Mouse (Mus musculus): Measurements from ENCODE around the gene Eme2.
A peak's percentile ranks its signal among the peaks of the same experiment; 100 is the strongest.

Eme2 gene

DNA sequence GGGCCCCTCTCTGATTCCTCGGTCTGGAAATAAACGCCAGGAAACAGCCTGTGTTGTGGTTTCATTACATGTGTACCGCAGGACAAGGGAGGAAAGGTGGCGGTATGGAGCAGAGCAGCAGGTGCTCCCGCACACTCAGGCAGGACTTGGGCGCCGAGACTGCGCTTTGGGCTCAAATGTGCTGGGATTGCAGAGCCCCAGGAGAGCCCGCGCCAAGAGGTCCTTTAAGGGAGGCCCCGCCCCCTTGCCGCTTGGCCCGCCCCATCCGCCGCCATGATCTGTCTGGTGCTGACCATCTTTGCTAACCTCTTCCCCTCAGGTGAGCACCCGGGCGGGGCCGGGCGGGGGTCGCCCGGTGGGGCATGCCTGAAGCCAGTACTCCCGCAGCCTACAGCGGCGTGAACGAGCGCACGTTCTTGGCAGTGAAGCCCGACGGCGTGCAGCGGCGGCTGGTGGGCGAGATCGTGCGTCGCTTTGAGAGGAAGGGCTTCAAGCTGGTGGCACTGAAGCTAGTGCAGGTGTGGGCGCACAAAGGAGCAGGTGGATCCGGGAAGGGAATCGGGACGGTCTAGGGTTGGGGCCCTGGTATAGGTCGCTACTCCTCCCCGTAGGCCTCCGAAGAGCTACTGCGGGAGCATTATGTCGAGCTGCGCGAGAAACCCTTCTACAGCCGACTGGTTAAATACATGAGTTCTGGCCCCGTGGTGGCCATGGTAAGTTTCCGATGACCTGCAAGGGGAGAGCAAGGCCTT is 1.5 kb upstream of the Eme2 start, which contains the start of gene Nme3:
Nme3 (plus strand) TSS at position 260 of the 752 bp plus-strand sequence.
- peak in 1 of 2 experiments; percentile 74 for DNase-seq (ENCODE audit: low spot score in 2 of 2)

DNA sequence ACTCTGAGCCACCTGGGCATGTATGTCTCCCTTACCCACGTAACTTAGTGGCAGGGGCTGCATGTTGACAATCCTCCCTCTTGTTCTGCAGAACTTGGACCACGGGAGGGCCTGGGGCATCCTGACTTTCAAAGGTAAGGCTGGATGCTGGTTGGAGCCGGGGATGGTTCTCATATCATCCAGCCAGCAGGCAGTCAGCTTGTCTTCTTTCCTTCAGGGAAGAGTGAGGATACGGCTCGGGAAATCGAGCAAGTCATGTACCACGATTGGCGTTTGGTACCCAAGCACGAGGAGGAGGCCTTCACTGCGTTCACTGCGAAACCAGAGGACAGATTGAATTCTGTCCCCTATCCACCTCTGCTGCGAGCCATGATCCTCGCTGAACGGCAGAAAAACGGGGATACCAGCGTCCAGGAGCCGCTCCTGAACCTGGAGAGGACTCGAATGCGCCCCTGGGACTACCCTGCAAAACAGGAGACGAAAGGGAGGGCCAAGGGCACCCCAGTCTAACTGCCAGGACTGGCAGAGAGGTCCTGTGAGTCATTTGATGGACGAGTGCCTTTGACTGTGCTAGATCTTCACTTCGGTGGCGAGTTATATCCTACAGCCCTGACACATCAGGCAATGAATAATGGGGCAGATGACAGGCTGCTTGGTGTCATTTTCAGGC is 819 bp upstream of the Eme2 start:
- DNase-seq (ENCODE audit: low spot score in 2 of 2) = no peak

DNA sequence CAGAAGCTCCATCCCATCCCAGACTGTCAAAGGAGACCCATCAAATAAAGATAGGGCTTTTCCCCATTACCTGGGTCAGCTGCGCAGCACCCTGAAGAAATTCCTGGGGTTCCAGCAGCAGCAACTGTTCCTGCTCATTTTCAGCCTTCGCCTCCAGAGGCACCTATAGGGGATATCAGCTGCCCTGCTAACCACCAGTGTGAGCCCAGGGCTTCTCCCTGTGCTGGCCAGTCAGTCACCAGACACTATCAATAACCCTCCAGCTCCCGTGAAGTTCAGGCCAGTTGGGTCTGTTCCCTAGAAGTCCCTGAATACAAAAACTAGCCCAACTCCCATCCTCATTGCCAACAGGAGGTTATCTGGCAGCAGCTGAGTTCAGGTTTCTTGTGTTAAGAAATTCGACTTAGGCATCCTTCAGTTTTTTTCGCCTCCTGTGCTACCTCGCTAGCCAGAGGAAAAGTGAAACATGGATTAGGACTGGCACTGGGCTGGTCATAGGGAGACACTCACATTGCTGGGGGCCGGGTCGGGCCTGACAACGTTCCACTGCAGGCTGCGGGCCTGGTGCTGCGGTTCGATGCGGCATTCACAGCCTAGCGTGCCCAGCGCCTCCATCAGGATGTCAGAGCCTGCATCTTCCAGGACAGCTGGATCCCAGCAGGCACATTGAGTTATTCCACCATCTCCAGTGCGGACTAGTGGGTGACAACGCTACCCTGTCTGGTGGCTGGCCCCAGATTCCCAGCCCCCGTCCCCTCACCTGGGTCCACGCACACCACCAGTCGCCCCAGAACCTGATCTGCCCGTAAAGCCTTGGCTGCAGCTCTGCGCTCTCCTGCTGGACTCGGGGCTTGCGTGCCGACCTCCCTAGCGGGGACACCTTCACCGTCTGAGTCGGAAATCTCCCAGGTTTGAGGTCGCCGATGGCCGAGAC is 559 bp downstream of the Eme2 start:
- no peak for DNase-seq (ENCODE audit: low spot score in 2 of 2)

DNA sequence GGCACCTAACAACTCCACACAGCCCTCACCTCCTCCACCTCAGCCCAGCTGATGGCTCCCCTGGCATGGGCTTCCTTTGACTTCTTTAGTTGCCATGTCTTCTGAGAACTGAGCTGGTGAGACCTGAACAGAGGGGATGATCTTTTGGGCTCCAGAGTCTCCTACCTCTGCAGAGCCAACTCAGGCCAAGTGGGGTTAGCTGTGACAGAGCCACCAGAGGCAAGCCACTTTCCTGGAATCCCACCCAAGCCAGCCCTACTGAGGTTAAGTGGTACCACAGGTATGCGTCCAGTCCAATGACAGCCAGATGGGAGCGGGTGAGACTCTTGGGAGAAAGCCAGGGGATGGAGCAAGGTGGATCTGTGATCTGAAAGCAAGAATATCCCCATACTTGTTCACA is 1.6 kb downstream of the Eme2 start:
- DNase-seq (ENCODE audit: low spot score in 2 of 2) = no peak

DNA sequence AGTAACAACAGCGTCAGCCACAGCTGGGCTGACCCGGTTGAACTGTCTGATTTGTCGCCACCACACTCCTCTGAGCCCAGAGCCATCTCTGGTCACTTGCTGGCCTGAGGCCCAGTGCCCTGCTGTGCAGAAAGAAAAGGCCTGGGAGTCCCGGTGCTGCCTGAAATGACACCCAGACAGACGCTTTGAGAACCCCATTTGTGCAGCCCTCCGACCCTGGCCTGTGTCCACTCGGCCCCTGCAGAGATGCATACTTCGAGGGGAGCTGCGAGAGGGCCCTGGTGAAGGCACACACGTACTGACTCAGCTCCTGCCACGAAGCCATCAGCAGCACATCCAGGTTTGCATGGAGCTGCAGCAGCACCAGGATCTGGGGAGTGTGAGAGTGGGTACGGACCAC is 2.1 kb downstream of the Eme2 start:
- DNase-seq (ENCODE audit: low spot score in 2 of 2) = no peak

DNA sequence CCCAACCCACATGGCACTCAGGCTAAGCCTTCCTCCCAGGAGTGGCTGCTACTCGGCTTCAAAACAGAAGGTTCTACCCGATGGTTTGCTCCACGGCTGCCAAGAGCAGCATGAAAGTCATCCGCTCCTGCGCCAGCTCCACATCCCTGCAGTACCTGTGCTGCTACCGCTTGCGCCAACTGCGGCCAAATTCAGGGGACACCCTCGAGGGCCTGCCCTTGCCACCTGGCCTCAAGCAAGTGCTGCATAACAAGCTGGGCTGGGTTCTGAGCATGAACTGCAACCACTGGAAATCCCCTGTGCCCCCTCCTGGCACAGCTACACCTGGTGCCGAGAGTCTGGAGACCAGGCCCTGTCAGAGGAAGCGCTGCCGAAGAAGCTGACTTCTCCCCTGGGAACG is 3.6 kb downstream of the Eme2 start:
- DNase-seq (ENCODE audit: low spot score in 2 of 2) = no peak

DNA sequence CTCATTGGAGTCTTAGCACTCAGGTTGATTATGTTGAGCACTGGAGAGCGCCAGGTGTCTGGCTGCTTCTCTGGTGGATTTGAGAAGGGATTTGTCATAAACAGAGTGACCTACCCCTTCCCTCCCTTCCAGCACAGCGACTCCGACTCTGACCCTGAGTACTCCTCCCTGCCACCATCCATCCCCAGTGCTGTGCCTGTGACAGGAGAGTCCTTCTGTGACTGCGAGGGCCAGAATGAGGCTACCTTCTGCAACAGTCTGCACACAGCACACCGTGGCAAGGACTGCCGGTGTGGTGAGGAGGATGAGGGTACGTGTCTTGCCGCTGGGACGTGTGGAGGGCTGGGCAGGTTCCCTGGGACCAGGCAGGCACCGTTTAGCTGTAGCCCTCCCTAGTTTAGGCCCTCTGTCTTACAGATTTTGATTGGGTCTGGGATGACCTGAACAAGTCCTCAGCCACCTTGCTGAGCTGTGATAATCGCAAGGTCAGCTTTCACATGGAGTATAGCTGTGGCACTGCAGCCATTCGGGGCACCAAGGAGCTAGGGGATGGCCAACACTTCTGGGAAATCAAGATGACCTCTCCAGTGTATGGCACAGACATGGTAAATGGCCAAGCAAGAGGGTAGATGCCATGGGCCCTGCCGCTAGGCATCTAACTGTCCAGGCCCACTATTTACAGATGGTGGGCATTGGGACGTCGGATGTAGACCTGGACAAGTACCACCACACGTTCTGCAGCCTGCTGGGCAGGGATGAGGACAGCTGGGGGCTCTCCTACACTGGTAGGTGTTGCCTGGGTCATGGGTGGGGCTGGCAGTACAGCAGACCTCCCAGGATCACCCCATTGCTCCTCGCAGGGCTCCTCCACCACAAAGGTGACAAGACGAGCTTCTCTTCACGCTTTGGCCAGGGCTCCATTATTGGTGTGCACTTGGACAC is 4.5 kb downstream of the Eme2 start:
- no peak for DNase-seq (ENCODE audit: low spot score in 2 of 2)

DNA sequence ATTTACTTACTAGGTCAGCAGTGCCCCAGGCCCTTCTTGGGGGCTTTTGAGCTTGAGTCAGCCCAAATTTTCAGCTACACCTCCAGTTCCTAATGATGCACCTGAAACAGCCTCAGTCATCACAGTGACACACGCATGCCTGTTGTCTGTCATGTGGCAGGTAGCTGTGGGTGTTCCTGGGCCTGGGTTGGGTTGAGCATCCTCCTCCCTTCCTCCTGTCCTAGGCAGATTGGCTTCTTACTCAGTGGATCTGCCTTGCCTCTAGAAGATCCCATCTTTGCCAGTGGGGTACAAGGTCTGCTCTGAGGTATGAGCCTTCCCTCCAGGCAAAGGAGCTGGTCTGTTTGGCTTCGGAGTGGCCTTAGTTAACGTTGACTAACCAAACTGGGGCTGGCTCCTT is 6.0 kb downstream of the Eme2 start:
- no peak for DNase-seq (ENCODE audit: low spot score in 2 of 2)

DNA sequence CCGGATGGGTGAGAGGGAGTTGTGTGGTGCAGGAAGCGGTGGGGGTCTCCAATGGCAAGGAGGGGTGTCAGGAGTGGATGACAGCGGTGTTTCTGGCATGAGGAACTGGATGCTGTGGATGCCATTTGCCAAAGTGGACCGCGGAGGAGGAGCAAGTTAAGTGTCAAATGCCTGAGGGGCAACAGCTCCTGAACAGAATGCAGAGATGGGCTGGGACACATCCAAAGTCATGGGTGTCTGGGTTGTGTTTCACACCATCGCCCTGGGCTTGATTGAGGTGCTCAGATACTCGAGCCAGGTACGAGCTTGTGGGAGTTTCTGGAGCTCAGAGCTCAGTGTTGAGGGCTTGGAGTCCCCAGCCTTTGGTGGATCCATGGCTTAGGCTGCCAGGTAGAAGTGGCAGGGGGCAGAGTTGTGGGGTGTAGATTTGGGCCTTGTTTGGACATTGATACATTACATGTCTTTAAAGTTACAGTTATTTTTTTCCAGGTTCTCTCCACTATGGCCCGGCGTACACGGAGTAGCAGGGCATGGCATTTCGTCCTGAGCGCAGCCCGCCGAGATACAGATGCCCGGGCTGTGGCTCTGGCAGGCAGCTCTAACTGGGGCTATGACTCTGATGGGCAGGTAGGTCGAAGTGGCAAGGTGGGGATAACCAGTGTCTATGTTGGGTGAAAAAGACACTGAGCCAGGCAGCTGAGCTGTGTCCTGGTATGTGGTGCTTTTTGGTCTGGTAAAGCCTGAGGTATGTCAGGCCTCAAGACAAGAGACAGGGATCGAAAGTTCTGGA is 7.4 kb downstream of the Eme2 start:
- no peak for DNase-seq (ENCODE audit: low spot score in 2 of 2)

DNA sequence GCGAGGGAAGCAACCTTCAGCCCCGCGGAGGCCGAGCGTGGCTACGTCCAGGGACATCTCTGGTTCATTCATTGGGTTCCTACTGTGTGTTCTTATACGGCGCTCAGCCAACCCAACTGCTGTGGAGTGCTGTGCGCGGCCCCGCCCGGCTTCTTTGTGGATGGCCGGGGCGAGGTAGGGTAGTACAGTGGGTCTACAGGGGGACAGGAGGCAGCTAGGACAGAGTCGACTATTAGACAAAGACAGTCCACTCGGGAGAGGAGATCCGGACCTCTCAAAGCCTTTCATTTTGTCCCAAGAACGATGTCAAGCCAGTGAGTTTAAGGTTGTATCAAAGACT is 8.0 kb downstream of the Eme2 start:
- DNase-seq (ENCODE audit: low spot score in 2 of 2) = no peak

DNA sequence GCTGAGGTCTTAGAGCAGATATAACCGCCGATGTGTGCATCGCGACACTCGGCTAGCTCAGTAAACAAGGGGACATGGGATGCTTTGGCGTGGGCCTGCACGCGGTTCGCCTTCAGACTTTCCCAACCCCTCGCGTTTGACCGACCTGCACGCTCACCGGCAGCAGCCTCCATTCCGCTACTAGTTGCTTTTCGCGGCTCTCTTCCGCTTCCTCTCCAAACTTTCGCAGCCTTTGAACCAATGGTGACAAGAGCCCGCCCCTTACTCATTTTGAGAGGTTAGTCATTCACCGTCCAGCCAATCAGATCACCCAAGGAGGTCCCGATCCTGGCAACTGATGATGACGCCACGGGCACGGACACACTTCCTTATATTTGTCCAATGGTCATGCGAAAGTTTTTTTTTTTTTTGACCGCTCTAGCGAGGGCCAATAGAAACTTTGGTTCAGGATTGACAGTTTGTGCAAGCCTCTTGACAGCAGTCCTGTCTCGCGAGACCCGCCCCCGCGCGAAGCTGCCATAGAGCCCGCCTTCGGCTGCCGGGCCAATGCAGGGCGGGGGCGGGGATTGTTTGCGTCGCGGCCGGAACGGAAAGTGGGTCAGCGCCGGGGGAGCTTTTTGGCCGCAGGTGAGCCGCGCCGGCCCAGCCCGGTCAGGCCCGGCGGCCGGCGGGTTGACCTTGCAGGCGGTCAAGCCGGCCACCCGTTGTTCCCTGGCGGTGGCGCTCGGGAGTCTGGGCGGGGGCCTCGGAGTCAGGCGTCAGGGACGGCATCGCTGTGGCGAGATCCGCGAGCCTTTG is 8.6 kb downstream of the Eme2 start, which contains the start of the genes Nubp2 and Spsb3:
Nubp2 (minus strand) TSS at position 216 of the 798 bp plus-strand sequence.
Spsb3 (plus strand) TSS at position 510 of the 798 bp plus-strand sequence.
- peak; percentile 97 to 99 for DNase-seq (ENCODE audit: low spot score in 2 of 2)

DNA sequence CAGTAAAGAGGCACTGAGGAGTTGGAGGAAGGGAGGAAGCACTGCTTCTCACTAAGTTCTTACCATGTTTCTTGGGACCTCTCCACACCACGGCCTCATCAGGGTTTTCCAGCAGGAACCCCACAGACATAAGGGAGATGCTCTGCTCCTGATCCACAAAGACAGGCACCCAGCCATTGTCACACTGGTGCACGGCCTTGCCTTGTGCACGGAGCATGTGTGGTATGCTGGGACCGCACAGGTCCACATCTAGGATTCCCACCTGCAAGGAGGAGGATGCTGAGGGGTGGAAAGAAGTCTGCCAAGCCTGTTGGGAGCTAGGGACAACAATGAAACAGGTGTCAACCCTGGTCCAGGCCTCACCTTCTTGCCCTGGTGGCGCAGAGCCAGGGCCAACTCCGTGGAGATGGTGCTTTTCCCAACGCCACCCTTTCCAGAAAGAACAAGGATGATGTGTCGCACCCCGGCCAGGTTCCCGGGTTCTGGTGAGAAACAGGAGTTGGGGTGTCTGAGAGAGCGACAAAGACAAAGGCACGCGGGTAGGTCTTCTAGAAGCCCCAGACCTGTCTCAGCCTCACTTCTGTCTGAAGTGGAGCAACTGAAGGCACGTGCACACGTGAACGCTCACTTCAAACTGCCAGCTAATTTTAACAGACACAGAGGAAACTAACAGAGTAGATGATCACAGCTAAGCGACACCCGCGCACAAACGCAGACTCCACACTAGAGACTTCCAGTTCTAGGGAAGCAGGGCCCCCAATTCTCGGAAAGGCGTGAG is 9.3 kb downstream of the Eme2 start:
- peak in 1 of 2 experiments; percentile 30 for DNase-seq (ENCODE audit: low spot score in 2 of 2)

DNA sequence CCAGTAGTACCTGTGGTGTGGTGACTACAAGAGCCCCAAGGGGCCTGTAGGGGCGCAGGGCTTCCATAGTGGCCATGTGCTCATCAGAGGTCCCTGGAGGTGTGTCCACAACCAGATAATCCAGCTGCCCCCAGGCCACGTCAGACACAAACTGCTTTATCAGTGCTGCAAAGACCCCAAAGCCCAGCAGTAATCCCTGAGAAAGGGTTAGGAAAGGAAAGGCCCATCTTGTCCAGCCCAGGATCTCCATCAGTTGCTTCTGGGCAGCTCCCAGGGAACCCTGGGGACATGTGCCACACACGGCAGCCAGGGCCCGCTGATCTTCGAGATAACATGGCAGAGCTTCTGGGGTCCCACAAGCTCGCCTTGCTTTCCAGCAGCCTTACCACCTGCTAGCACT is 10.5 kb downstream of the Eme2 start:
- DNase-seq (ENCODE audit: low spot score in 2 of 2) = no peak

DNA sequence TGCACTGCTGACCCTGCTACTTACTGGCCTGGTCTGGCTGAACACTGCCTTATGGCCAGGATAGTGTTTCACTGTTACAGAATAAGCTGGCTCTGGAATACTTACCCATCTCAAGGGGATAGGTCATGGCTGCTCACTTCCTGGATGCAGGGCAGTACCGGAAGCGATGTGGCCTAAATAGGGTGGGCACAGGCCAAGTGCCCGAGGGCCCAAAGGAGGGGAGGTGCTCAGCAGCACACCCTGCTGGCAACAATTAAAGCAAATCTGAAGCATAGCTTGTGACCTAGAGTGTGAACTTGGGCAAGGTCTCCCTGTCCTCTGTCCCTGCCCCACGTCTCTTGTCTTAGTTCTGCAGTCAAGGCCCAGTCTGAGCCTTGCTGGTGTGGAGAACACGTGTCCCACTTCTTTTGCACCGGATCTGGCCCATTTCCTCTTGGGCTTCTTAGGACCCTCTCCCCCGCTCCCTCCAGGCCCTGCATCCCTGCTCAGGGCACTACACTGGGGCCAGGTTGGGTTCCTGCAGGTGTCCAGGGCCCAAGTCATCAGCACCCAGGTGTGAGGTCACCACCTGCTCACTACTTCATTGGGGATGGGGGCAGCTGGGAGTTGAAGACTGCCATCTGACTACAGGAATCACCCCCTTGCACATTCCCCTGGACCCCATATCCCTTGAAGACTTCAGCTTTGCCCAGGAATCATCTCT is 13.0 kb downstream of the Eme2 start:
- DNase-seq (ENCODE audit: low spot score in 2 of 2) = peak in 1 of 2 experiments; percentile 27

DNA sequence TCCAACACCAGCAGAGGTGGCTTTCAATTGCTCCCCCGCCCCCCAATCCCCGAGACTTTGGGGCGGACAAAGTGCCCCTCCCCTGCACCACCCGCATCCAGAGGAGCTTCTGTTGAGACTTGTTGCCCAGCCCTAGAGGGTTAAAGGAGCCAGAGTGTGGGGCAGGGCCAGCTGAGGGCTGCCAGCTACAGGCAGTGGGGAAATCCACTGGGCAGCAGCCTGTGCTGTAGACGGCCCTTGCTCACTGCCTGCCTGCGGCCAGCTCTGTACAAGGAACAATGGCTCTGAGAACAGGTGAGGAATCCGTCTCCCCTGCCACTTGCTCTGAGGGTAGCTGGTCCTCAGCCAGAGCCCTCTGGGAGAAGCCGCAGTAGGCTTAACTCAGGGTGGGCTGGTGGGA is 16.4 kb downstream of the Eme2 start:
- no peak for DNase-seq (ENCODE audit: low spot score in 2 of 2)

DNA sequence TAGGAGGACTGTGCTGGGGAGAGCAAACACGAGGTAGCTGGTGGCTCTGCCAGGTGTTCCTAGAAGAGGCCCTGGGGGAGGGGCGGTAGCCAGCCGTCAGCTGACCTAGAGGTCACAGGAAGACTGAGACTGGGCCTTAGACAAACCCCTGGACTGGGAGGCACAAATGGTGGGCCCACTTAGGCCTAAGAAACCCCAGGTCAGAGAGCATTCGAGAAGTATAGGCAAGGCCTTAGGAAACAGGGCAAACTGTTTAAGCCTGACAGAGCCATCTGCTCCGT is 16.8 kb downstream of the Eme2 start:
- DNase-seq (ENCODE audit: low spot score in 2 of 2) = no peak

DNA sequence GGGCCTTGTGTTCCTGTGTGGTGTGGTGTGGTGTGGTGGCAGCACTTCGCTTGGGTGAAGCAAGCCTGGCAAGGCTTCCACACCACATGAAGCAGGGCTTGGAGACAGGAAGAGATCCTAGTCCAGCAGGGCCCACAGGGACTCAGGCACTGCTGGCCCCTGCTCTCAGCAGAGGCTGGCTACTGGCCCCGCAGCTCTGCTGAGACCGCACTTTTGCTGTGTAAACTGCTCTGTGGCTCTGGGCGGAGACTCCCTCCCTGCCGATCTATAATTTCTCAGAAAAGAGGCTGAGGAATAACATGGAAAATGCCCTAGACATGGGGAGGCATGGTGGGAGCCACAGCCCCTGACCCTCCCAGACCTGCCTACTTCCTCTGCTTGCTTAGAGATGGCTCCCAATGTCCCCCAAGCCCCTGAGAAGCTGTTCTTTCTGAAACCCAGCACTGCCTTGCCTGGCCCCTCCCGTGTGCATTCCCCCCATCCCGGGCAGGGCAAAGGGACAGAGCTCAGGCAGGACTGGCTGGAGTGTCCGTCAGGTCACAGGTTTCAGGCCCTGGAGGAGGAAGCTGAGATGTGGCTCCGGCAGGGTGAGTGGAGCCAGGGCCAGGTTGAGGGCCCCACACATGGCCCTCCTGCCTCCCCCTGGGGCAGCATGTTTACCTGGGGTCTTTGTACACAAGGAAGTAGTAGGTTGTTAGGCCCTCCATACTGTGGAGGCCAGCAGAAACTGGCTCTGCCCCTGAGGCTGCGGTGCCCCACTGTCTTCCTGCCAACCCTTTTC is 17.4 kb downstream of the Eme2 start:
- DNase-seq (ENCODE audit: low spot score in 2 of 2) = no peak

Measured in frontal cortex, postnatal 10 days (tissue).